Mouse (Mus musculus) megakaryocyte progenitor cell, adult 5-6 weeks (primary cell): Measurements from ENCODE around the gene Tecpr1. TPM values are rescaled to one million over a fixed set of nuclear protein-coding genes. Genes with fewer than 3 reads are reported as not detected.
A peak's percentile ranks its signal among the peaks of the same experiment; 100 is the strongest.

ENCODE experiments used
- ATAC-seq: replicated peaks from 2 replicates; pipeline ENCODE4 v1.8.0; 2016; ENCODE audit warnings: mild to moderate bottlenecking, moderate TSS enrichment, inconsistent platforms; ENCODE audit not compliant: poor library complexity
- total RNA-seq, 2 experiments: library from RNA; stranded (forward) in 1 of 2; stranded (reverse) in 1 of 2; fragments of 157-497, 149-512 nt in 1 of 2; fragments of 200-1000 nt in 1 of 2; gene quantifications; 2 replicates each; pipeline versions ENCODE4 v1.2.3 to v1.2.4; 2015 to 2017

Gene Tecpr1
- total RNA-seq, 2 experiments from 2014 or later, result 2.0 to 2.1 TPM

GRCm38 (mm10) chr5:144178216-144178615, 45.2 kb downstream of the Tecpr1 start:
- no peak for ATAC-seq

- ATAC-seq, result no peak
These were observed 49.8 kb downstream of the Tecpr1 start for GRCm38 (mm10) chr5:144173648-144174047.

GRCm38 (mm10) chr5:144169275-144169975, 54.0 kb downstream of the Tecpr1 start:
- no peak for ATAC-seq

- ATAC-seq, result no peak
These were observed 57.7 kb downstream of the Tecpr1 start for GRCm38 (mm10) chr5:144165756-144166155.

GRCm38 (mm10) chr5:144162813-144163517, 60.5 kb downstream of the Tecpr1 start:
- no peak for ATAC-seq

GRCm38 (mm10) chr5:144162080-144162812, 61.2 kb downstream of the Tecpr1 start:
- ATAC-seq, result peak; percentile 48

GRCm38 (mm10) chr5:144159137-144159536, 64.3 kb downstream of the Tecpr1 start:
- ATAC-seq, result no peak

GRCm38 (mm10) chr5:144158604-144159003, 64.8 kb downstream of the Tecpr1 start:
- no peak for ATAC-seq

- ATAC-seq, result peak; percentile 90
These were observed 68.9 kb downstream of the Tecpr1 start for GRCm38 (mm10) chr5:144154528-144154927.

GRCm38 (mm10) chr5:144151270-144151669, 72.1 kb downstream of the Tecpr1 start:
- no peak for ATAC-seq

- no peak for ATAC-seq
These were observed 73.9 kb downstream of the Tecpr1 start for GRCm38 (mm10) chr5:144149530-144149929.

- ATAC-seq, result no peak
These were observed 76.5 kb downstream of the Tecpr1 start for GRCm38 (mm10) chr5:144146898-144147297.

Other genes starting within 250 kb of the Tecpr1 start
- gene Ccz1, start 208.7 kb downstream of the Tecpr1 start, total RNA-seq (2015), result 100 and 105 TPM in 2 replicates
- 120 and 133 TPM in 2 replicates for gene Ccz1, start 208.7 kb downstream of the Tecpr1 start, total RNA-seq (2017)
- gene Ocm, start 196.9 kb downstream of the Tecpr1 start, total RNA-seq (2015), result not detected in 2 replicates
- not detected in 2 replicates for gene Ocm, start 196.9 kb downstream of the Tecpr1 start, total RNA-seq (2017)
- 8.2 and 9.6 TPM in 2 replicates for gene Lmtk2, start 123.2 kb downstream of the Tecpr1 start, total RNA-seq (2015)
- 7.6 and 8.5 TPM in 2 replicates for gene Lmtk2, start 123.2 kb downstream of the Tecpr1 start, total RNA-seq (2017)
- gene Bhlha15, start 33.3 kb downstream of the Tecpr1 start, total RNA-seq (2015), result 1.3 and 2.4 TPM in 2 replicates
- gene Bhlha15, start 33.3 kb downstream of the Tecpr1 start, total RNA-seq (2017), result 1.5 TPM in 2 replicates
- 23.8 and 25.6 TPM in 2 replicates for gene Bri3, start 20.8 kb upstream of the Tecpr1 start, total RNA-seq (2015)
- gene Bri3, start 20.8 kb upstream of the Tecpr1 start, total RNA-seq (2017), result 7.8 and 15.5 TPM in 2 replicates
- gene Baiap2l1, start 134.5 kb upstream of the Tecpr1 start, total RNA-seq (2015), result not detected in 2 replicates
- gene Baiap2l1, start 134.5 kb upstream of the Tecpr1 start, total RNA-seq (2017), result not detected in 2 replicates